Mouse (Mus musculus) lung, embryonic 16.5 days (tissue): ENCODE results near the gene Timm13. TPM values are rescaled to one million over a fixed set of nuclear protein-coding genes. Genes with fewer than 3 reads are reported as not detected.

Source experiments
- ATAC-seq: fragments of 200-750 bp; cut with Nextera tagmentation; 2 replicates; pipeline ENCODE4 v1.8.0; 2017; ENCODE audit warnings: low read depth, mild to moderate bottlenecking, moderate library complexity
- H3K27ac ChIP-seq: fragments of 300-500 bp; sonication (generic); 2 replicates; pipeline ENCODE4 v1.5.1; 2014; ENCODE audit warnings: mild to moderate bottlenecking, control low read depth, low read length
- H3K27me3 ChIP-seq: fragments of 300-500 bp; sonication (generic); 2 replicates; pipeline ENCODE4 v1.6.1; 2014; ENCODE audit warnings: low read depth, low read length, mixed read lengths; ENCODE audit not compliant: control insufficient read depth, insufficient read depth
- H3K36me3 ChIP-seq: fragments of 300-500 bp; sonication (generic); 2 replicates; pipeline ENCODE4 v1.6.1; 2014; ENCODE audit warnings: low read length; ENCODE audit not compliant: control insufficient read depth, insufficient read depth
- H3K4me1 ChIP-seq: fragments of 300-500 bp; sonication (generic); replicated peaks from 2 replicates; pipeline ENCODE4 v1.6.1; 2014; ENCODE audit warnings: low read length, mixed read lengths; ENCODE audit not compliant: control insufficient read depth, insufficient read depth
- H3K4me2 ChIP-seq: fragments of 300-500 bp; sonication (generic); 2 replicates; pipeline ENCODE4 v1.6.1; 2014; ENCODE audit warnings: low read depth, low read length, control low read depth
- H3K4me3 ChIP-seq: fragments of 300-500 bp; sonication (generic); 2 replicates; pipeline ENCODE4 v1.5.1; 2014; ENCODE audit warnings: mild to moderate bottlenecking, low read length, control low read depth
- H3K9ac ChIP-seq: fragments of 300-500 bp; sonication (generic); 2 replicates; pipeline ENCODE4 v1.6.1; 2014; ENCODE audit warnings: low read length, control low read depth
- H3K9me3 ChIP-seq: fragments of 300-500 bp; sonication (generic); 2 replicates; pipeline ENCODE4 v1.6.1; 2016; ENCODE audit warnings: low read length; ENCODE audit not compliant: control insufficient read depth
- WGBS: fragments of 180-500 bp; shearing (Covaris S2); extraction: QIAGEN DNeasy Blood & Tissue Kit; methylation state at CpG from one replicate; pipeline ENCODE4 v1.1.7; 2014; 5-methylcytosine and 5-hydroxymethylcytosine counted together
- polyA plus RNA-seq: library from polyadenylated mRNA; unstranded; fragments of >200 nt; fragmentation: Nextera tagmentation; extraction: Ambion mirVana; gene quantifications from 2 replicates; pipeline ENCODE4 v1.2.1, GENCODE M21; 2015

Timm13 gene
- polyA plus RNA-seq, 1 experiment from 2014 or later = 297 TPM

DNA sequence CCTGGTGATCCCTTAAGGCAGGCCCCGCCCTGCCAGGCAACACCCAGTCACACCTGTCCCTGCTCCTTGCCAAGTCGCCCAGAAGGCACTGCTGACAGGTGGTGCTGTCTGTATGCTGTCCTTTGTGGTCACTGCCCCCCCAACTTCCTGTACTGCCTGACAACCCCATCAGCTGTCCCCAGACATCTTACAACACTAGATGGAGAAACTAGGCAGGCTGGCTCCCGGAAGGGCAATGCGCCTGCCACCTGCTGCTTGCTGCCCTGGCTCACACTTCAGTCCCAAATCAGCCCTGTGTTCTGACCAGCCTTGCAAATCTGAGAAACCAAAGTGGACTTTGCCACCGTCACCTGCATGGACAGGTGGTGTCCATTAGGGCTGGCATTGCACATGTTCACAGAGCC is 13.5 kb upstream of the Timm13 start:
- Histone ChIP-seq H3K27me3 (no peaks in the 10 kb centered on the region), H3K27ac (no peak overlapping the region), H3K4me2 (no peak overlapping the region), H3K4me1 (peaks cover 19% of the 10 kb centered on the region), H3K9ac (no peak overlapping the region), H3K36me3 (peaks cover 10% of the 10 kb centered on the region), H3K4me3 (no peak overlapping the region), H3K9me3 (no peaks in the 10 kb centered on the region)
- no peak for ATAC-seq
- 76% methylated on average over 5 of the region's 5 CpGs for WGBS

DNA sequence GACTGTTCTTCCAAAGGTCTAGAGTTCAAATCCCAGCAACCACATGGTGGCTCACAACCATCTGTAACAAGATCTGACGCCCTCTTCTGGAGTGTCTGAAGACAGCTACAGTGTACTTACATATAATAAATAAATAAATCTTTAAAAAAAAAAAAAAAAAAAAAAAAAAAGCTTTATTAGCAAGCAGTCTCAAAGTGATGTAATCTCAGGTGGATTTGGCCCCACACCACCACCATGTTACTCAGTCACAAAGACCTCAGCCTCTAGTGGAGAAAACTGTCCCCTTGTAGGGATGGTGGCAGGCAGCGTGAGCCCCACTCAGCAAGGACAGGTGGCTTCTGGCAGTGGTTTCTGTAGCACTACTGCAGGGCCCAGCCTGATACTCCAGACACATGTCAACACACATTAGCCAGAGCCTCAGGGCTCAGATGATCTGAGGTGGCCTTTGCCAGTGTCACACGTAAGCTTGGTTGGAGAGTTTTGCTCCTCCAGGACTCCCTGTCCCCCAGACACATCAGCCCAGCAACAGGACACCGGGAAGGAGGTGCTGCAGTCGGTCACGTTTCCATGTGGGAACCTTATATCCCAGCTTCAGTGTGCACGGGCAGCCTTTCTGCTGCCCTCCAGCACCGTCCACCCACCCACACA is 12.7 kb upstream of the Timm13 start:
- Histone ChIP-seq H3K9me3 (no peaks in the 10 kb centered on the region), H3K9ac (no peak overlapping the region), H3K4me2 (no peak overlapping the region), H3K36me3 (peaks cover 13% of the 10 kb centered on the region), H3K4me1 (peaks cover 18% of the 10 kb centered on the region), H3K4me3 (no peak overlapping the region), H3K27me3 (no peaks in the 10 kb centered on the region), H3K27ac (no peak overlapping the region)
- ATAC-seq = no peak
- 88% methylated on average over 7 of the region's 8 CpGs for WGBS

GRCm38 (mm10) chr10:80911891-80912290 is 11.1 kb upstream of the Timm13 start:
- peaks cover 20% of the 10 kb centered on the region for H3K36me3 ChIP-seq
- H3K27ac ChIP-seq = no peak overlapping the region
- no peaks in the 10 kb centered on the region for H3K9me3 ChIP-seq
- H3K4me1 ChIP-seq = peaks cover 9% of the 10 kb centered on the region; the same call in 1 of the 2 replicates
- H3K9ac ChIP-seq = no peak overlapping the region
- H3K4me2 ChIP-seq = no peak overlapping the region
- H3K4me3 ChIP-seq = no peak overlapping the region
- H3K27me3 ChIP-seq = no peaks in the 10 kb centered on the region
- ATAC-seq = no peak

- Histone ChIP-seq H3K4me1 (peaks cover 5% of the 10 kb centered on the region; the same call in 1 of the 2 replicates), H3K9ac (no peak overlapping the region), H3K4me3 (no peak overlapping the region), H3K27ac (no peak overlapping the region), H3K27me3 (no peaks in the 10 kb centered on the region), H3K4me2 (no peak overlapping the region), H3K9me3 (no peaks in the 10 kb centered on the region), H3K36me3 (peaks cover 20% of the 10 kb centered on the region)
- WGBS = 94% methylated on average over 4 of the region's 4 CpGs
- ATAC-seq = no peak
Observed at GRCm38 (mm10) chr10:80911354-80911753, 10.6 kb upstream of the Timm13 start.

DNA sequence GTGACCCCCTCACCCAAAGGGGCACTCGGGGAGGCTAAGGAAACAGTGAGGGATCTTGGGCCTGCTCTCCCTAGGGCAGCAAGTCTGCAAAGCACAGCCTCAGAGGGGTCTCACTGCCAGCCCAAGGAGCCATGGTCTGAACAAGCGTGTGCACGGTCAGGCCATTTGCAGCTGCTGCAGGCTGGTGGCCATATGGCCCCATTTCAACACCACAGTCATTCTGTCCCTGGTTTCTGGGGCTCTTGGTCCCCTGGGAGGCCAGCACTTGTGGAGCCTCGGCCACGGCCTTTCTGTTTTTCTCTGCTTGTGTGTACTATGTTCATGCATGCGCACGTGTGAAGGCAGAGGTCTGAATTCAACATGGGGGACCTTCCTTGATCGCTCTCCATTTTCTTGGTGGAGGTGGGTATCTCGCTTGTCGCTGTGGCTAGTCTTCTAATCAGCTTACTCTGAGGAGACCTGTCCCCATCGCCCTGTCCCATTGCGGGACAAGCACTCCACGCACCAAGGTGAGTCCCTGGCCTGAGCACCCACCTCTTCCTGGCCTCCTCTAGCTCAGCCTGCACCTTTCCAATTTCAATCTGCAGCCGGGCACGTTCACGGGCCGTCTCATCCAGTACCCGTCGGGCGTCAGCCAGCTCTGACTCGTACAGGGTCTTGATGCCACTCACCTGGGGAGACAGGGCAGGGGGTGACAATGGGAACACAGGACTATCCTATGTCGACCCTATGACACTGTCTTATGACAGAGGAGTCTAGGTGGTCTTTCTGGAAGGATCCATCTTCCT is 8.8 kb upstream of the Timm13 start:
- H3K36me3 ChIP-seq = peaks cover 26% of the 10 kb centered on the region
- WGBS = 93% methylated on average over 22 of the region's 22 CpGs
- no peaks in the 10 kb centered on the region for H3K27me3 ChIP-seq
- ATAC-seq = no peak
- no peak overlapping the region for H3K4me3 ChIP-seq
- H3K27ac ChIP-seq = no peak overlapping the region
- no peak overlapping the region for H3K4me2 ChIP-seq
- no peaks in the 10 kb centered on the region for H3K4me1 ChIP-seq
- H3K9ac ChIP-seq = no peak overlapping the region
- H3K9me3 ChIP-seq = no peaks in the 10 kb centered on the region

GRCm38 (mm10) chr10:80904709-80905108 is 3.9 kb upstream of the Timm13 start:
- Histone ChIP-seq H3K4me1 (peaks cover 4% of the 10 kb centered on the region), H3K27me3 (no peaks in the 10 kb centered on the region), H3K27ac (no peak overlapping the region), H3K9me3 (no peaks in the 10 kb centered on the region), H3K4me3 (no peak overlapping the region), H3K4me2 (no peak overlapping the region), H3K36me3 (peaks cover 34% of the 10 kb centered on the region), H3K9ac (no peak overlapping the region)
- ATAC-seq = no peak
- WGBS = 90% methylated on average over 11 of the region's 11 CpGs

DNA sequence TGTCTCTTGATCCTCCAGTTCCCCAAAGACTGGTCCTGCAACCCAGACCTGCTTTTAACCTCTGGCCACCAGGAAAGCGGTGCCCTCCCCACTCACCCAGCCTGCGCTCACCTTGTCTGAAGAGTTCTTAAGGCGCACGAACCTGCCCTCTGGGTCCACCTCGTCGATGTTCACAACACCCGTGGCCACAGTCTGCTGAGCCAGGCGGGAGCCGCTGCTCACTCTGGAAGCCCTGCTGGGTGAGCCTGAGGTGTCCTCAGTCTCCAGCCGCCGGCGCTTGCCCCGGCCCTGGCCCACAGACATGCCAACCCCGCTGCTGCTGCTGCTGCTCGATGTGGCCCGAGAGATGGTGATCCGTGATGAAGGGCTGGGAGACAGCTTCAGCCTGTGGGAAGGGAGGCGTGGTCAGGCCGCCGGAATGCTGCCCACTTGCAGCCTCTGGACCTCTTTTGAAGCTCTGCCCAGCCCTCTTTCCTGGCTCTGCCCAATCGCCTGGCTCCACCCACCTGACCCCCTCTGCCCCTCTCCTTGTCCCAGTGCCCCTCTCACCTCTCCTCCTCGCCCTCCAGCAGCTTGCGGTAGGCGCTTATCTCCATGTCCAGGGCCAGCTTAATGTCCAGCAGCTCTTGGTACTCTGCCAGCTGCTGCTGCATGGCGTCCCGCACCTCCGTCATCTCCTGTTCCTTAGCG is 3.4 kb upstream of the Timm13 start:
- peaks cover 30% of the 10 kb centered on the region for H3K36me3 ChIP-seq
- H3K27ac ChIP-seq = no peak overlapping the region
- no peaks in the 10 kb centered on the region for H3K27me3 ChIP-seq
- no peak for ATAC-seq
- H3K9me3 ChIP-seq = no peaks in the 10 kb centered on the region
- H3K4me3 ChIP-seq = no peak overlapping the region
- no peak overlapping the region for H3K4me2 ChIP-seq
- WGBS = 72% methylated on average over 28 of the region's 28 CpGs
- H3K9ac ChIP-seq = no peak overlapping the region
- peaks cover 8% of the 10 kb centered on the region for H3K4me1 ChIP-seq

GRCm38 (mm10) chr10:80903282-80903681 is 2.5 kb upstream of the Timm13 start:
- H3K27me3 ChIP-seq = no peaks in the 10 kb centered on the region
- WGBS = 91% methylated on average over 10 of the region's 10 CpGs
- no peaks in the 10 kb centered on the region for H3K9me3 ChIP-seq
- H3K9ac ChIP-seq = no peak overlapping the region
- peaks cover 27% of the 10 kb centered on the region for H3K36me3 ChIP-seq
- H3K4me3 ChIP-seq = no peak overlapping the region
- peaks cover 8% of the 10 kb centered on the region for H3K4me1 ChIP-seq
- no peak for ATAC-seq
- H3K27ac ChIP-seq = no peak overlapping the region
- no peak overlapping the region for H3K4me2 ChIP-seq

GRCm38 (mm10) chr10:80902273-80902940 is 1.6 kb upstream of the Timm13 start:
- H3K4me3 ChIP-seq = no peak overlapping the region
- ATAC-seq = no peak
- peaks cover 8% of the 10 kb centered on the region for H3K4me1 ChIP-seq
- no peaks in the 10 kb centered on the region for H3K9me3 ChIP-seq
- H3K36me3 ChIP-seq = peaks cover 24% of the 10 kb centered on the region
- no peak overlapping the region for H3K9ac ChIP-seq
- WGBS = 87% methylated on average over 9 of the region's 9 CpGs
- no peak overlapping the region for H3K4me2 ChIP-seq
- no peak overlapping the region for H3K27ac ChIP-seq
- no peaks in the 10 kb centered on the region for H3K27me3 ChIP-seq
